Mouse (Mus musculus) CH12.LX (cell line): ENCODE data around the gene Dapk2. TPM values are rescaled to one million over a fixed set of nuclear protein-coding genes. Genes with fewer than 3 reads are reported as not detected.

Experiments
- DNase-seq: peaks from one replicate; pipeline ENCODE4 v3.0.0-alpha.2; 2013; ENCODE audit errors: extremely low read depth
- H3K27ac ChIP-seq: 2 replicates; pipeline ENCODE4 v1.5.1; 2012; ENCODE audit warnings: low read depth, mild to moderate bottlenecking, control low read depth, moderate library complexity; ENCODE audit not compliant: insufficient read depth
- H3K27me3 ChIP-seq: replicated peaks from 2 replicates; pipeline ENCODE3; 2012; ENCODE audit warnings: inconsistent platforms
- H3K36me3 ChIP-seq, 2 experiments: replicated peaks in 1 of 2; 2 replicates each; pipeline versions ENCODE3 to v1.6.1; 2012; ENCODE audit warnings: inconsistent platforms in 1 of 2, low read length in 1 of 2, mild to moderate bottlenecking in 1 of 2, mixed read lengths in 1 of 2, moderate library complexity in 1 of 2; ENCODE audit not compliant: control insufficient read depth in 1 of 2, insufficient read depth in 1 of 2
- H3K4me1 ChIP-seq, 2 experiments: 2 replicates each; pipeline ENCODE4 v1.6.1; 2012; ENCODE audit warnings: inconsistent platforms in 1 of 2, moderate library complexity in 1 of 2; ENCODE audit not compliant: insufficient read depth in 2 of 2, control insufficient read depth in 1 of 2
- H3K4me2 ChIP-seq: 2 replicates; pipeline ENCODE4 v1.6.1; 2012; ENCODE audit warnings: low read depth, mild to moderate bottlenecking, control low read depth; ENCODE audit not compliant: poor library complexity, insufficient read depth, severe bottlenecking
- H3K4me3 ChIP-seq, 3 experiments: fragments of 150-350 bp in 1 of 3; sonication (generic) in 1 of 3; replicated peaks in 1 of 3; 2 replicates each; pipeline versions ENCODE3 to v1.5.1; 2011 to 2012; ENCODE audit warnings: low read depth in 2 of 3, low read length in 2 of 3, mild to moderate bottlenecking in 2 of 3, moderate library complexity in 2 of 3, control low read depth in 1 of 3, improper control_type of control experiment in 1 of 3, inconsistent platforms in 1 of 3, mixed read lengths in 1 of 3; ENCODE audit not compliant: poor library complexity in 1 of 3
- H3K79me2 ChIP-seq: replicated peaks from 2 replicates; pipeline ENCODE4 v1.6.1; 2012; ENCODE audit warnings: mild to moderate bottlenecking, moderate library complexity; ENCODE audit not compliant: control insufficient read depth, poor library complexity, insufficient read depth, severe bottlenecking; ENCODE audit errors: extremely low read depth
- H3K9ac ChIP-seq: 2 replicates; pipeline ENCODE4 v1.6.1; 2012; ENCODE audit warnings: low read depth, mild to moderate bottlenecking, control low read depth, moderate library complexity; ENCODE audit not compliant: insufficient read depth
- H3K9me3 ChIP-seq: replicated peaks from 2 replicates; pipeline ENCODE3; 2012; ENCODE audit warnings: low read length, inconsistent platforms, mixed read lengths
- BHLHE40 ChIP-seq: IDR thresholded peaks from 2 replicates; pipeline ENCODE4 v1.6.1; 2011; ENCODE audit warnings: mild to moderate bottlenecking, low read depth, low read length, improper control_type of control experiment
- CHD2 ChIP-seq: IDR thresholded peaks from 2 replicates; pipeline ENCODE4 v1.6.1; 2011; ENCODE audit warnings: low read length, improper control_type of control experiment
- CTCF ChIP-seq, 2 experiments: IDR thresholded peaks in 1 of 2; conservative IDR thresholded peaks in 1 of 2; 2 replicates each; pipeline ENCODE4 v1.5.1; 2011 to 2012; ENCODE audit warnings: low read depth in 2 of 2, low read length in 2 of 2, improper control_type of control experiment in 1 of 2, inconsistent platforms in 1 of 2, mild to moderate bottlenecking in 1 of 2, moderate library complexity in 1 of 2
- E2F4 ChIP-seq: IDR thresholded peaks from 2 replicates; pipeline ENCODE4 v1.6.1; 2011; ENCODE audit warnings: low read depth, low read length, improper control_type of control experiment; ENCODE audit not compliant: insufficient replicate concordance
- ETS1 ChIP-seq: conservative IDR thresholded peaks from 2 replicates; pipeline ENCODE4 v1.6.1; 2012; ENCODE audit warnings: low read depth, mild to moderate bottlenecking, inconsistent platforms, low read length, improper control_type of control experiment, moderate library complexity
- GABPA ChIP-seq: IDR thresholded peaks from 2 replicates; pipeline ENCODE4 v1.6.1; 2012; ENCODE audit warnings: low read depth, low read length, improper control_type of control experiment, inconsistent platforms; ENCODE audit not compliant: insufficient replicate concordance
- HCFC1 ChIP-seq: IDR thresholded peaks from 2 replicates; pipeline ENCODE4 v1.6.1; 2012; ENCODE audit warnings: low read depth, mild to moderate bottlenecking, inconsistent platforms, low read length, improper control_type of control experiment
- JUN ChIP-seq: IDR thresholded peaks from 2 replicates; pipeline ENCODE4 v1.6.1; 2011; ENCODE audit warnings: low read depth, mild to moderate bottlenecking, low read length, improper control_type of control experiment, moderate library complexity; ENCODE audit not compliant: insufficient read depth
- JUND ChIP-seq: conservative IDR thresholded peaks from 2 replicates; pipeline ENCODE4 v1.6.1; 2011; ENCODE audit warnings: low read depth, low read length, improper control_type of control experiment
- MAFK ChIP-seq: IDR thresholded peaks from 2 replicates; pipeline ENCODE4 v1.6.1; 2011; ENCODE audit warnings: low read length, improper control_type of control experiment; ENCODE audit not compliant: insufficient replicate concordance
- MYC ChIP-seq: IDR thresholded peaks from 2 replicates; pipeline ENCODE4 v1.6.1; 2011; ENCODE audit warnings: low read depth, mild to moderate bottlenecking, improper control_type of control experiment, low read length
- NRF1 ChIP-seq: IDR thresholded peaks from 2 replicates; pipeline ENCODE4 v1.6.1; 2014; ENCODE audit warnings: low read depth, mild to moderate bottlenecking, inconsistent platforms, low read length, improper control_type of control experiment, moderate library complexity
- POLR2A ChIP-seq: IDR thresholded peaks from 2 replicates; pipeline ENCODE4 v1.6.1; 2011; ENCODE audit warnings: low read depth, mild to moderate bottlenecking, improper control_type of control experiment, low read length
- TBP ChIP-seq: conservative IDR thresholded peaks from 2 replicates; pipeline ENCODE4 v1.6.1; 2011; ENCODE audit warnings: low read depth, low read length, improper control_type of control experiment
- UBTF ChIP-seq: IDR thresholded peaks from 2 replicates; pipeline ENCODE4 v1.6.1; 2012; ENCODE audit warnings: low read depth, mild to moderate bottlenecking, inconsistent platforms, low read length, improper control_type of control experiment, moderate library complexity
- USF1 ChIP-seq: IDR thresholded peaks from 2 replicates; pipeline ENCODE4 v1.6.1; 2014; ENCODE audit warnings: low read depth, mild to moderate bottlenecking, inconsistent platforms, low read length, improper control_type of control experiment
- USF2 ChIP-seq: conservative IDR thresholded peaks from 2 replicates; pipeline ENCODE4 v1.6.1; 2011; ENCODE audit warnings: low read depth, low read length, improper control_type of control experiment
- ZMIZ1 ChIP-seq: IDR thresholded peaks from 2 replicates; pipeline ENCODE4 v1.6.1; 2012; ENCODE audit warnings: low read depth, mild to moderate bottlenecking, inconsistent platforms, low read length, improper control_type of control experiment
- ZNF384 ChIP-seq: IDR thresholded peaks from 2 replicates; pipeline ENCODE4 v1.6.1; 2012; ENCODE audit warnings: low read depth, low read length, improper control_type of control experiment, inconsistent platforms
- dilution Hi-C: fragments of 300-500 bp; cut with MboI; formaldehyde crosslinking; loops from 2 replicates; pipeline ENCODE4 v1.14.3; 2020; ENCODE audit warnings: low sequenced_read_pairs; ENCODE audit not compliant: extremely low pct_unique_long_range_greater_than_20kb, extremely low pct_ligation_motif_present
- in situ Hi-C: fragments of 300-500 bp; cut with MboI; formaldehyde crosslinking; loops from 3 replicates; pipeline ENCODE4 v1.14.3; 2019; ENCODE audit warnings: low sequenced_read_pairs, low pct_ligation_motif_present, low pct_unique_long_range_greater_than_20kb, mixed read lengths
- polyA plus RNA-seq: library from polyadenylated mRNA; unstranded; fragments of >175 nt; gene quantifications from 2 replicates; pipeline ENCODE4 v1.2.1, GENCODE M21; 2012; ENCODE audit warnings: low read depth; ENCODE audit not compliant: insufficient read length
- total RNA-seq, 2 experiments: library from RNA; depleted of rRNA; stranded (reverse); fragments of 300-350 nt in 1 of 2; fragments of >200 nt in 1 of 2; gene quantifications; 2 replicates each; pipeline ENCODE4 v1.2.3; 2012 to 2014

Gene Dapk2
- total and polyA plus RNA-seq, 3 experiments: 25.2 to 60.3 (median 39.0) TPM

GRCm38 (mm10) chr9:66168233-66168632 lies 10.2 kb downstream of the Dapk2 start:
- in situ Hi-C loops: loop anchor here (25.0 kb wide), 1 partner anchor 244 kb away; no protein-coding TSS in a partner anchor
- Histone ChIP-seq H3K4me2 (no peak overlapping the region), H3K27ac (no peak overlapping the region), H3K9ac (no peak overlapping the region), H3K4me3 (no peak overlapping the region), H3K79me2 (no peaks in the 10 kb centered on the region), H3K36me3 (peaks cover 11 to 79% of the 10 kb centered on the region in 2 experiments), H3K4me1 (peaks cover 0 to 39% of the 10 kb centered on the region in 2 experiments; a peak in 2 of 4 replicates), H3K27me3 (no peaks in the 10 kb centered on the region), H3K9me3 (no peaks in the 10 kb centered on the region)
- TF ChIP-seq MYC (no peak), HCFC1 (no peak), POLR2A (no peak), USF1 (no peak), UBTF (no peak), NRF1 (no peak), TBP (no peak), E2F4 (no peak), GABPA (no peak), CHD2 (no peak), JUND (no peak), ETS1 (no peak), MAFK (no peak)
- dilution Hi-C loops: no loop called here
- DNase-seq: no peak

DNA sequence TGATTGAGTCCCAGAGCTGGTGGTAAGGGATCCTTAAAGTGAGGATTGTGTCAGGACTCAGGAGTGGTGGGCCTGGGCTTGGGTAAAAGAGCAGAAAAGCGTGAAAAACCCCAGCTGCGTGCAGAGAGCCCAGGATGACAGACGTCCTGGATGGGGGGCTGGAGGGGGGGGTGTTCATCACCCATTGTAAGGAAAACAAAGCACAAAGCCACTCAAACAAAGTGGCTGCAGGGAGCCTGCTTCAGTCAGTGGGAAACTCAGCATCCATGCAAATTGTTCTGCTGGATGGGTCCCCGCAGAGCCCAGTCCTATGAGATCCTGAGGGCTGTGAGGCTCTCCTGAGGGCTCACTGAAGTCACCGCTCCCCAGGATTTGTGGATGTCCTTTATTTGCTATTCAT lies 12.5 kb downstream of the Dapk2 start:
- dilution Hi-C loops (no loop called here), in situ Hi-C loops (loop anchor here (25.0 kb wide), 1 partner anchor 242 kb away; no protein-coding TSS in a partner anchor)
- TF ChIP-seq ETS1: no peak
- TF ChIP-seq JUND: no peak
- no peak for TF ChIP-seq E2F4
- no peak for TF ChIP-seq CTCF (conservative IDR thresholded peaks at IDR 0.05 in 1 of 2, IDR thresholded peaks at IDR 0.05 in 1 of 2; ENCODE audit: low read depth in 2 of 2, low read length in 2 of 2)
- no peak for TF ChIP-seq USF2
- TF ChIP-seq ZMIZ1: no peak
- no peak for TF ChIP-seq BHLHE40
- TF ChIP-seq ZNF384: no peak
- TF ChIP-seq JUN: no peak
- Histone ChIP-seq H3K4me1 (peaks cover 0 to 45% of the 10 kb centered on the region in 2 experiments; a peak in 2 of 4 replicates), H3K9ac (no peak overlapping the region), H3K27me3 (no peaks in the 10 kb centered on the region), H3K4me2 (no peak overlapping the region), H3K27ac (no peak overlapping the region), H3K79me2 (no peaks in the 10 kb centered on the region), H3K4me3 (no peak overlapping the region), H3K36me3 (peaks cover 19 to 89% of the 10 kb centered on the region in 2 experiments), H3K9me3 (no peaks in the 10 kb centered on the region)
- no peak for DNase-seq
